Mouse (Mus musculus): ENCODE measurements around the gene Zfp664.

The Zfp664 gene

GRCm38 (mm10) chr5:124872033-124872432, 9.5 kb downstream of the Zfp664 start:
- CTCF ChIA-PET = no interaction called here

- CTCF ChIA-PET = no interaction called here
Measured at GRCm38 (mm10) chr5:124873096-124873495, 10.6 kb downstream of the Zfp664 start.

- CTCF ChIA-PET = interaction anchor here (0.7 kb wide), 1 partner anchor 12 kb away, joined by 4 read pairs; no protein-coding TSS in a partner anchor
Measured at GRCm38 (mm10) chr5:124873890-124874601, 11.6 kb downstream of the Zfp664 start.

GRCm38 (mm10) chr5:124879251-124879650, 16.8 kb downstream of the Zfp664 start:
- CTCF ChIA-PET = interaction anchor here (0.5 kb wide), 1 partner anchor 455 kb away, joined by 13 read pairs; no protein-coding TSS in a partner anchor

GRCm38 (mm10) chr5:124879801-124880200, 17.3 kb downstream of the Zfp664 start:
- CTCF ChIA-PET = no interaction called here

- CTCF ChIA-PET = no interaction called here
Measured at GRCm38 (mm10) chr5:124883877-124884276, 21.4 kb downstream of the Zfp664 start.

GRCm38 (mm10) chr5:124888661-124889060, 26.2 kb downstream of the Zfp664 start:
- CTCF ChIA-PET = no interaction called here

GRCm38 (mm10) chr5:124891921-124892370, 29.5 kb downstream of the Zfp664 start:
- CTCF ChIA-PET = interaction anchor here (0.6 to 0.7 kb wide), 2 partner anchors 61 to 210 kb away, joined by 3 to 5 read pairs; no protein-coding TSS in a partner anchor

GRCm38 (mm10) chr5:124896135-124896534, 33.6 kb downstream of the Zfp664 start:
- CTCF ChIA-PET = interaction anchor here (0.6 kb wide), 1 partner anchor 280 kb away, joined by 11 read pairs; no protein-coding TSS in a partner anchor

GRCm38 (mm10) chr5:124899945-124900631, 37.6 kb downstream of the Zfp664 start:
- CTCF ChIA-PET = interaction anchor here (0.6 to 1.6 kb wide), 4 partner anchors 38 to 962 kb away, joined by 3 to 12 read pairs (median 4); partner anchors contain the start of gene Ccdc92

- CTCF ChIA-PET = interaction anchor here (0.6 to 1.6 kb wide), 4 partner anchors 370 to 963 kb away, joined by 3 to 12 read pairs (median 6); no protein-coding TSS in a partner anchor
Measured at GRCm38 (mm10) chr5:124900738-124901490, 38.4 kb downstream of the Zfp664 start.

- CTCF ChIA-PET = interaction anchor here (0.6 kb wide), 1 partner anchor 403 kb away, joined by 6 read pairs; no protein-coding TSS in a partner anchor
Measured at GRCm38 (mm10) chr5:124901675-124902074, 39.2 kb downstream of the Zfp664 start.

GRCm38 (mm10) chr5:124902195-124902594, 39.7 kb downstream of the Zfp664 start:
- CTCF ChIA-PET = interaction anchor here (0.6 kb wide), 1 partner anchor 283 kb away, joined by 4 read pairs; no protein-coding TSS in a partner anchor

- CTCF ChIA-PET = no interaction called here
Measured at GRCm38 (mm10) chr5:124903852-124904251, 41.4 kb downstream of the Zfp664 start.

- CTCF ChIA-PET = interaction anchor here (0.6 kb wide), 1 partner anchor 180 kb away, joined by 4 read pairs; no protein-coding TSS in a partner anchor
Measured at GRCm38 (mm10) chr5:124906890-124907289, 44.4 kb downstream of the Zfp664 start.

- CTCF ChIA-PET = interaction anchor here (1.0 kb wide), 1 partner anchor 362 kb away, joined by 3 read pairs; no protein-coding TSS in a partner anchor
Measured at GRCm38 (mm10) chr5:124908860-124909259, 46.4 kb downstream of the Zfp664 start.

GRCm38 (mm10) chr5:124912276-124912675, 49.8 kb downstream of the Zfp664 start:
- CTCF ChIA-PET = no interaction called here

GRCm38 (mm10) chr5:124912946-124913933, 50.7 kb downstream of the Zfp664 start:
- CTCF ChIA-PET = no interaction called here

GRCm38 (mm10) chr5:124919798-124920197, 57.3 kb downstream of the Zfp664 start:
- CTCF ChIA-PET = no interaction called here

- CTCF ChIA-PET = no interaction called here
Measured at GRCm38 (mm10) chr5:124921410-124921809, 58.9 kb downstream of the Zfp664 start.
